Mouse (Mus musculus) ES-Bruce4 (cell line): ENCODE results near the gene 5031410I06Rik. TPM values are rescaled to one million over a fixed set of nuclear protein-coding genes. Genes with fewer than 3 reads are reported as not detected.
A peak's percentile ranks its signal among the peaks of the same experiment; 100 is the strongest.
"Not testable (repeated sequence)": the region's sequence is repeated elsewhere in the genome, so short reads cannot be mapped to it uniquely, and the experiment has no call there.

Experiments
- H3K27ac ChIP-seq: 2 replicates; pipeline ENCODE4 v1.5.1; 2012; ENCODE audit warnings: low read length, inconsistent platforms; ENCODE audit not compliant: insufficient read depth
- H3K27me3 ChIP-seq: 2 replicates; pipeline ENCODE4 v1.6.1; 2012; ENCODE audit warnings: mild to moderate bottlenecking, low read length, inconsistent platforms; ENCODE audit not compliant: control insufficient read depth, poor library complexity, insufficient read depth, severe bottlenecking
- H3K36me3 ChIP-seq: 2 replicates; pipeline ENCODE4 v1.6.1; 2012; ENCODE audit warnings: inconsistent platforms, mild to moderate bottlenecking, low read length, moderate library complexity; ENCODE audit not compliant: control insufficient read depth, poor library complexity, insufficient read depth, severe bottlenecking
- H3K4me1 ChIP-seq: one replicate; pipeline ENCODE4 v1.8.1; 2011; ENCODE audit warnings: low read length; ENCODE audit not compliant: control insufficient read depth, insufficient read depth
- H3K4me3 ChIP-seq: 2 replicates; pipeline ENCODE4 v1.5.1; 2011; ENCODE audit warnings: low read depth, mild to moderate bottlenecking, low read length
- H3K9ac ChIP-seq: 2 replicates; pipeline ENCODE4 v1.6.1; 2012; ENCODE audit warnings: low read depth, mild to moderate bottlenecking, inconsistent platforms; ENCODE audit not compliant: poor library complexity, severe bottlenecking
- H3K9me3 ChIP-seq: replicated peaks from 2 replicates; pipeline ENCODE4 v1.6.1; 2012; ENCODE audit warnings: mild to moderate bottlenecking, low read length, inconsistent platforms; ENCODE audit not compliant: control insufficient read depth, poor library complexity, insufficient read depth, severe bottlenecking
- CTCF ChIP-seq: IDR thresholded peaks from one replicate; pipeline ENCODE4 v1.8.1; 2011; ENCODE audit warnings: low read depth, low read length
- EP300 ChIP-seq: IDR thresholded peaks from 2 replicates; pipeline ENCODE4 v1.6.1; 2011; ENCODE audit warnings: low read depth, low read length; ENCODE audit not compliant: insufficient read depth
- POLR2A ChIP-seq: IDR thresholded peaks from one replicate; pipeline ENCODE4 v1.8.1; 2011; ENCODE audit warnings: low read length; ENCODE audit not compliant: insufficient read depth
- polyA plus RNA-seq: library from polyadenylated mRNA; stranded (reverse); fragments of >200 nt; gene quantifications from 2 replicates; pipeline ENCODE4 v1.2.4, GENCODE M21; 2011; ENCODE audit warnings: low read depth; ENCODE audit not compliant: missing spikeins, insufficient read depth, insufficient read length

5031410I06Rik gene
- polyA plus RNA-seq = not detected in 2 replicates

- H3K4me3 ChIP-seq, H3K27me3 ChIP-seq, H3K9me3 ChIP-seq, H3K9ac ChIP-seq, H3K27ac ChIP-seq, H3K4me1 ChIP-seq, H3K36me3 ChIP-seq: not testable (repeated sequence)
Observed at GRCm38 (mm10) chr5:26105262-26105661, at the start of gene 5031410I06Rik. TSS of gene 5031410I06Rik (minus strand) at chr5:26105362.

GRCm38 (mm10) chr5:26142891-26143290 is 37.7 kb upstream of the 5031410I06Rik start:
- Histone ChIP-seq H3K4me3 (no peak overlapping the region), H3K36me3 (no peaks in the 10 kb centered on the region), H3K9me3 (peaks cover 5% of the 10 kb centered on the region; the same call in 1 of the 2 replicates), H3K27me3 (no peaks in the 10 kb centered on the region), H3K27ac (no peak overlapping the region), H3K4me1 (no peaks in the 10 kb centered on the region), H3K9ac (no peak overlapping the region)
- TF ChIP-seq CTCF (no peak), EP300 (no peak), POLR2A (no peak)

- not testable (repeated sequence) for H3K27me3 ChIP-seq, H3K4me1 ChIP-seq, H3K9me3 ChIP-seq, H3K4me3 ChIP-seq, H3K36me3 ChIP-seq, H3K9ac ChIP-seq, H3K27ac ChIP-seq
Observed at GRCm38 (mm10) chr5:26121321-26121720, 16.2 kb upstream of the 5031410I06Rik start, which contains the start of gene Gm10220. TSS of gene Gm10220 (minus strand) at chr5:26121421.

DNA sequence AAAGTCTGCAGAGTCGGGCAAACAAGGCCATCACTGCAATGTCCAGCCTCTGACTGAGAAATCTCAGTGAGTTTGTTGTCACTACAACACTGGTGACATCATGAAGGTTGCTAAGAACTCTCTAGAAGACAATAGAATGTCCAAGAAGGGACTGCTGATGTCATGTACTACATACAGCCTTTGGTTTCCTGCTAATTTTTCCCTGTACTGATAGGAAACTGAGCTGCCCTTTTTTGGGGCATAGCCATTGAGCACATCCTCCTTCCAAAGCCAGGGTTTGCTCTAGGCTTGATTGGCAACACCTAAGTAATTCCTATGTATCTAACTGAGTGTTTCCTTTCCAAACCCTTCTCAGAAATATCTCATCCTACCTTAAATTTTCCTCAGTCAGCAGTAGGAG is 16.0 kb downstream of the 5031410I06Rik start, which contains the start of gene Gm10471:
Gene Gm10471 (minus strand): TSS at position 101 of the 400 bp plus-strand sequence.
- not testable (repeated sequence) for H3K9ac ChIP-seq, H3K4me3 ChIP-seq, H3K27me3 ChIP-seq, H3K36me3 ChIP-seq, H3K27ac ChIP-seq, H3K9me3 ChIP-seq, H3K4me1 ChIP-seq

DNA sequence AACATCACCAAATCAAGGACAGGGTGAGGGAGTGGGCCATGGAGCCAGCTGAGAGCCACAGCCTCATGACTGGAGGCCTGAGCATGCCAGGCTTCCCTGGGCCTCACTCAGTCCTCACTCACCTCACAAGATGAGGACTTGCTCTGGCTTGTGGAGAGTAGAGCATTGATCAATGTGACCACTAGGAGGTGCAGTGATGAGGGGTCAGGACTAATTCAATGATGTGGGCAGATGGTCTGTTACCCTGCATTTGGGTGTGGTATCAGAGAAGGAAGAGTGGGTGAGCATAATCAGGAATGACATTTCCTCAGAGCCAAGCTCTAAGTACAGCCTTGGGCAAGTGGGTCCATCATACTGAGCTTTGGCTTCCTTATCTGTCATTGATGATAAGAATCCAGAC is 26.1 kb downstream of the 5031410I06Rik start:
- not testable (repeated sequence) for H3K27ac ChIP-seq, H3K4me1 ChIP-seq, H3K36me3 ChIP-seq, H3K27me3 ChIP-seq, H3K4me3 ChIP-seq, H3K9ac ChIP-seq, H3K9me3 ChIP-seq

GRCm38 (mm10) chr5:26070716-26071115 is 34.4 kb downstream of the 5031410I06Rik start:
- Histone ChIP-seq H3K9ac (no peak overlapping the region), H3K27ac (no peak overlapping the region), H3K9me3 (no peaks in the 10 kb centered on the region), H3K4me3 (peak overlapping the region; percentile 10; the same call in 1 of the 2 replicates), H3K36me3 (no peaks in the 10 kb centered on the region), H3K27me3 (no peaks in the 10 kb centered on the region), H3K4me1 (no peaks in the 10 kb centered on the region)
- TF ChIP-seq POLR2A (no peak), EP300 (no peak), CTCF (peak; percentile 37)

DNA sequence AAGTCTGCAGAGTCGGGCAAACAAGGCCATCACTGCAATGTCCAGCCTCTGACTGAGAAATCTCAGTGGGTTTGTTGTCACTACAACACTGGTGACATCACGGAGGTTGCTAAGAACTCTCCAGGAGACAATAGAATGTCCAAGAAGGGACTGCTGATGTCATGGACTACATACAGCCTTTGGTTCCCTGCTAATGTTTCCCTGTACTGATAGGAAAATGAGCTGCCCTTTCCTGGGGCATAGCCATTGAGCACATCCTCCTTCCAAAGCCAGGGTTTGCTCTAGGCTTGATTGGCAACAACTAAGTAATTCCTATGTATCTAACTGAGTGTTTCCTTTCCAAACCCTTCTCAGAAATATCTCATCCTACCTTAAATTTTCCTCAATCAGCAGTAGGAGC is 46.7 kb downstream of the 5031410I06Rik start, which contains the start of gene Gm7347:
Gene Gm7347 (minus strand): TSS at position 101 of the 400 bp plus-strand sequence.
- H3K9ac ChIP-seq, H3K27ac ChIP-seq, H3K27me3 ChIP-seq, H3K36me3 ChIP-seq, H3K4me1 ChIP-seq, H3K4me3 ChIP-seq, H3K9me3 ChIP-seq: not testable (repeated sequence)

Other genes starting within 250 kb of the 5031410I06Rik start
- gene Gm21663, start 163.0 kb downstream of the 5031410I06Rik start, polyA plus RNA-seq = not detected in 2 replicates
- gene Gm21671, start 150.9 kb downstream of the 5031410I06Rik start, polyA plus RNA-seq = not detected in 2 replicates
- gene Gm21680, start 132.7 kb downstream of the 5031410I06Rik start, polyA plus RNA-seq = not detected in 2 replicates
- not detected in 2 replicates for gene Gm21698, start 116.7 kb downstream of the 5031410I06Rik start, polyA plus RNA-seq
- gene Gm1979, start 100.6 kb downstream of the 5031410I06Rik start, polyA plus RNA-seq = not detected in 2 replicates
- not detected in 2 replicates for gene Gm5862, start 82.4 kb downstream of the 5031410I06Rik start, polyA plus RNA-seq
- not detected in 2 replicates for gene Speer4a, start 65.8 kb downstream of the 5031410I06Rik start, polyA plus RNA-seq
- not detected in 2 replicates for gene Gm7347, start 46.8 kb downstream of the 5031410I06Rik start, polyA plus RNA-seq
- gene Gm10471, start 16.1 kb downstream of the 5031410I06Rik start, polyA plus RNA-seq = not detected in 2 replicates
- gene Gm10220, start 16.1 kb upstream of the 5031410I06Rik start, polyA plus RNA-seq = not detected in 2 replicates
- gene Gm7361, start 152.3 kb upstream of the 5031410I06Rik start, polyA plus RNA-seq = not detected in 2 replicates